Mouse (Mus musculus) hindbrain, embryonic 10.5 days (tissue): ENCODE results near the gene Arg1. TPM values are rescaled to one million over a fixed set of nuclear protein-coding genes. Genes with fewer than 3 reads are reported as not detected.

ENCODE experiments used
- DNase-seq: peaks from one replicate; pipeline ENCODE4 v3.0.0-alpha.2; 2017; ENCODE audit warnings: low spot score
- H3K27ac ChIP-seq: fragments of 300-500 bp; sonication (generic); 2 replicates; pipeline ENCODE4 v1.5.1; 2016; ENCODE audit warnings: mild to moderate bottlenecking, moderate library complexity
- H3K27me3 ChIP-seq: fragments of 300-500 bp; sonication (generic); 2 replicates; pipeline ENCODE4 v1.6.1; 2016; ENCODE audit warnings: mild to moderate bottlenecking; ENCODE audit not compliant: poor library complexity, insufficient read depth, severe bottlenecking
- H3K36me3 ChIP-seq: fragments of 300-500 bp; sonication (generic); 2 replicates; pipeline ENCODE4 v1.6.1; 2016; ENCODE audit warnings: mild to moderate bottlenecking, moderate library complexity
- H3K4me1 ChIP-seq: fragments of 300-500 bp; sonication (generic); replicated peaks from 2 replicates; pipeline ENCODE4 v1.6.1; 2016; ENCODE audit warnings: mild to moderate bottlenecking
- H3K4me3 ChIP-seq: fragments of 300-500 bp; sonication (generic); 2 replicates; pipeline ENCODE4 v1.5.1; 2016; ENCODE audit warnings: mild to moderate bottlenecking, moderate library complexity
- H3K9me3 ChIP-seq: fragments of 300-500 bp; sonication (generic); 2 replicates; pipeline ENCODE4 v1.6.1; 2016; ENCODE audit warnings: mild to moderate bottlenecking, moderate library complexity
- WGBS: fragments of 180-500 bp; shearing (Covaris S2); methylation state at CpG from one replicate; pipeline ENCODE4 v1.1.7; 2016; 5-methylcytosine and 5-hydroxymethylcytosine counted together
- polyA plus RNA-seq: library from polyadenylated mRNA; unstranded; fragments of >200 nt; fragmentation: Nextera tagmentation; extraction: Ambion mirVana; gene quantifications from 2 replicates; pipeline ENCODE4 v1.2.1, GENCODE M21; 2016

The Arg1 gene
- polyA plus RNA-seq, 1 experiment from 2014 or later = 3.8 TPM

DNA sequence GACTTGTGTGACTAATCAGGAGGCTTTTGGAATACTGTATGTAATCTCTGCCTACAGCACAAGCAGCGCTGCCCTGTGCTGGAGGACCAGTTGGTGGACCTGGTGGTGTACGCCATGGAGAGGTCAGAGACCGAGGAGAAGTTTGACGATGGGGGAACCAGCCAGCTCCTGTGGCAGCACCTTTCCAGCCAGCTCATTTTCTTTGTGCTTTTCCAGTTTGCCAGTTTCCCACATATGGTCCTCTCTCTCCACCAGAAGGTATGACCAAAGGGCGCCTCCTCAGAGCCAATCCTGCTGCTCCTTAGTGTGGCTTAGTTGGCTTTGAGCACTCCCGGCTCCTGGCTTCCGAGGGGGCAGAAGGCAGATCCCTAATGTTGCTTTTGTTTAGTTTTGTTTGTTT is 38.9 kb downstream of the Arg1 start:
- Histone ChIP-seq H3K9me3 (no peaks in the 10 kb centered on the region), H3K36me3 (peaks cover 97% of the 10 kb centered on the region), H3K4me1 (no peaks in the 10 kb centered on the region), H3K4me3 (no peak overlapping the region), H3K27me3 (no peaks in the 10 kb centered on the region), H3K27ac (no peak overlapping the region)
- no peak for DNase-seq
- 93% methylated on average over 7 of the region's 7 CpGs for WGBS

DNA sequence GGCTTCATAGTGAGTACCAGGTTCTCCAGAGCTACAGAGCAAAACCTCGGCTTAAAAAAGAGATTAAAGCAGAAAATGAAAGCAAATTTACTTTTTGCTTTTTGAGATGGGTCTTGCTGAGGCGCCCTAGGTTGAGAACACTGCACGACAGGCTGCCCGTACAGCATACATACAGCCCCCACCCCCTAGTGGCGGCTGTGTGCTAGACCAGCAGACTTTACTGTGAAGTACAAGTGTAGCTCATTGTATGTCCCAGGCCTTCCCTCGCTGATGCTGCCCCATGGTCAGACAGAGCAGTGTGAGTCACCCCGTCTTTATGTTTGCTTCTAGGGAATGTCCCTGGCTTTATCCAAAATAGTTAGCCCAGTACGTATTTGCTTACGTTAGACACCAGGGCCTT is 41.3 kb downstream of the Arg1 start:
- DNase-seq = peak; percentile 25

DNA sequence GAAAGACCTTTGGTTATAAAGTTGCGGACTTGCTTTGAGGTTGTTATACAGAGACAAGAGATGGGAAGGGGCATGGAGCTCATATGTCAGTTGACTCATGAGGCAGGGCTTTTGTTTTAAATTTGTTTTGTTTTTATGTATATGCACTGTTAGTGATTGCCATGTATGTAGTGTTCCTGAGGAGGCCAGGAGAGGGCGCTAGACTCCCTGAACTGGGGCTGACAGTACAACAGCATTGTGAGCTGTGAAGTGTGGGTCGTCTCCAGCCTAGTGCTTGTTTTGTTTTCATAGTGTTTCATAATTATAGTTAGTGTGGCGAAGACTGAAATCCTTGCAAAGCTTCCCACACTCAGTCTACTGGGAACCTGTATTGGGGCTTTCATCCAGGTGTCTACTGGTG is 53.7 kb downstream of the Arg1 start:
- H3K27ac ChIP-seq = no peak overlapping the region
- 77% methylated on average over 4 of the region's 4 CpGs for WGBS
- H3K9me3 ChIP-seq = no peaks in the 10 kb centered on the region
- peaks cover 77% of the 10 kb centered on the region for H3K36me3 ChIP-seq
- no peak overlapping the region for H3K4me3 ChIP-seq
- DNase-seq = no peak
- H3K4me1 ChIP-seq = peaks cover 4% of the 10 kb centered on the region; the same call in 1 of the 2 replicates
- no peaks in the 10 kb centered on the region for H3K27me3 ChIP-seq

More for the DNA sequence above, 41.3 kb downstream of the Arg1 start:
- H3K36me3 ChIP-seq = peaks cover 96% of the 10 kb centered on the region
- H3K27me3 ChIP-seq = no peaks in the 10 kb centered on the region
- no peaks in the 10 kb centered on the region for H3K4me1 ChIP-seq
- no peaks in the 10 kb centered on the region for H3K9me3 ChIP-seq
- H3K4me3 ChIP-seq = no peak overlapping the region
- no peak overlapping the region for H3K27ac ChIP-seq
- 83% methylated on average over 9 of the region's 9 CpGs for WGBS

DNA sequence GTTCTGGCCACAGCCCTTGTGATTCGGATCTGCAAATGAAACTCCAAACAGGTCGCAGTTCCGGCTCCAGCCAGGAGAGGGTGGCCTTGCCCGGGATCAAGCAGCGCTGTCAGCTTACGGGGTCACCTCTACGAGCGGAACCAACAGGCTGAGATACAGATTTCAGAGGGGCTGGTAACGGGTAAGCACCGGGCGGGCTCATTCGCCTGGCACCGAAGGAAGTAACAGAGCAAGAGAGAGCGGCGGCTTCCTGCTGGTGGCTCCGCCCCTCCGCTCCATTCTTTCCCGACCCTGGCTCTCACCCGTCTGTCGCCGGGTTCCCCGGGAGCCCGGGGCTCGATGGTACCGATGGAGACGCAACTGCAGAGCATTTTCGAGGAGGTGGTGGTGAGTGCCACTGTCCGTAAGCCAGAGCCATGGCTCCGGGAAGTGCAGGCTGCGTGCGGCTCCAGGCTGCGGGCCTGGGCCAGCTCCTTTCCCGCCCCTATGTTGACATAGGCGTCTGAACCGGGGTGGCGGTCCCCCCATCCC is 57.5 kb downstream of the Arg1 start, which contains the start of gene Med23:
Gene Med23, plus strand, starts transcription at position 227 of the 531 bp plus-strand sequence.
- under 1% methylated on average over 36 of the region's 36 CpGs for WGBS
- Histone ChIP-seq H3K27me3 (no peaks in the 10 kb centered on the region), H3K4me3 (peak within 1 kb of the TSS; percentile 90), H3K36me3 (peaks cover 39% of the 10 kb centered on the region), H3K4me1 (peaks cover 4% of the 10 kb centered on the region; the same call in 1 of the 2 replicates), H3K27ac (peak within 1 kb of the TSS; percentile 88), H3K9me3 (no peaks in the 10 kb centered on the region)
- DNase-seq = peak; percentile 98

Other genes with a start within 250 kb of the Arg1 start
- gene Enpp1, start 215.3 kb downstream of the Arg1 start, polyA plus RNA-seq = 0.44 and 0.52 TPM in 2 replicates
- 3.9 and 7.5 TPM in 2 replicates for gene Enpp3, start 84.7 kb downstream of the Arg1 start, polyA plus RNA-seq
- gene Med23, start 57.5 kb downstream of the Arg1 start, polyA plus RNA-seq = 23.4 and 26.7 TPM in 2 replicates